Mouse (Mus musculus): Measurements from ENCODE around the gene Frem1. TPM values are rescaled to one million over a fixed set of nuclear protein-coding genes. Genes with fewer than 3 reads are reported as not detected.

Frem1 gene
- 16.0 and 17.0 TPM in 2 replicates for polyA plus RNA-seq (2014; fragmentation: Nextera tagmentation; extraction: Ambion mirVana)

GRCm38 (mm10) chr4:83051634-83052577 lies at the start of gene Frem1:
TSS of gene Frem1 (minus strand) at chr4:83052339.
- H3K27ac ChIP-seq (replicated peaks; ENCODE audit: low read depth, low read length) = peak within 1 kb of the TSS; percentile 79
- H3K27me3 ChIP-seq (replicated peaks; ENCODE audit: control insufficient read depth, insufficient read depth, low read length) = no peaks in the 10 kb centered on the region
- peak within 1 kb of the TSS; percentile 59 for H3K9ac ChIP-seq (ENCODE audit: low read depth, low read length)
- H3K4me2 ChIP-seq (ENCODE audit: low read depth, low read length) = peak within 1 kb of the TSS; percentile 49
- ATAC-seq (ENCODE audit: low read depth) (peak; percentile 89), DNase-seq (ENCODE audit: low spot score) (peak; percentile 92)
- H3K4me1 ChIP-seq (ENCODE audit: control insufficient read depth, insufficient read depth, low read length) = peaks cover 35% of the 10 kb centered on the region
- 2% methylated on average over 24 of the region's 24 CpGs for WGBS
- H3K4me3 ChIP-seq (ENCODE audit: low read depth, low read length) = peak within 1 kb of the TSS; percentile 39
- H3K9me3 ChIP-seq (ENCODE audit: control insufficient read depth, low read length) = no peaks in the 10 kb centered on the region
- H3K36me3 ChIP-seq (ENCODE audit: control insufficient read depth, insufficient read depth, low read length) = no peaks in the 10 kb centered on the region

- Histone ChIP-seq H3K27me3 (replicated peaks; ENCODE audit: control insufficient read depth, insufficient read depth, low read length) (no peaks in the 10 kb centered on the region), H3K9ac (ENCODE audit: low read depth, low read length) (no peak overlapping the region), H3K9me3 (ENCODE audit: control insufficient read depth, low read length) (no peaks in the 10 kb centered on the region), H3K27ac (replicated peaks; ENCODE audit: low read depth, low read length) (no peak overlapping the region), H3K4me2 (ENCODE audit: low read depth, low read length) (no peak overlapping the region), H3K4me1 (ENCODE audit: control insufficient read depth, insufficient read depth, low read length) (peaks cover 7% of the 10 kb centered on the region; the same call in 1 of the 2 replicates), H3K36me3 (ENCODE audit: control insufficient read depth, insufficient read depth, low read length) (no peaks in the 10 kb centered on the region), H3K4me3 (ENCODE audit: low read depth, low read length) (no peak overlapping the region)
- DNase-seq (ENCODE audit: low spot score) (no peak), ATAC-seq (ENCODE audit: low read depth) (no peak)
- WGBS = 82% methylated on average over 7 of the region's 7 CpGs
These were observed 46.9 kb upstream of the Frem1 start for GRCm38 (mm10) chr4:83099025-83099424.

- Histone ChIP-seq H3K9ac (ENCODE audit: low read depth, low read length) (no peak overlapping the region), H3K4me2 (ENCODE audit: low read depth, low read length) (no peak overlapping the region), H3K4me3 (ENCODE audit: low read depth, low read length) (no peak overlapping the region), H3K4me1 (ENCODE audit: control insufficient read depth, insufficient read depth, low read length) (no peaks in the 10 kb centered on the region; the same call in 1 of the 2 replicates), H3K9me3 (ENCODE audit: control insufficient read depth, low read length) (no peaks in the 10 kb centered on the region), H3K27ac (replicated peaks; ENCODE audit: low read depth, low read length) (no peak overlapping the region), H3K27me3 (replicated peaks; ENCODE audit: control insufficient read depth, insufficient read depth, low read length) (no peaks in the 10 kb centered on the region), H3K36me3 (ENCODE audit: control insufficient read depth, insufficient read depth, low read length) (no peaks in the 10 kb centered on the region)
- ATAC-seq (ENCODE audit: low read depth) (no peak), DNase-seq (ENCODE audit: low spot score) (no peak)
- WGBS = 67% methylated on average over 2 of the region's 2 CpGs
These were observed 41.8 kb upstream of the Frem1 start for GRCm38 (mm10) chr4:83093941-83094340.

- Histone ChIP-seq H3K9ac (ENCODE audit: low read depth, low read length) (no peak overlapping the region), H3K4me1 (ENCODE audit: control insufficient read depth, insufficient read depth, low read length) (no peaks in the 10 kb centered on the region), H3K27ac (replicated peaks; ENCODE audit: low read depth, low read length) (no peak overlapping the region), H3K9me3 (ENCODE audit: control insufficient read depth, low read length) (no peaks in the 10 kb centered on the region), H3K4me2 (ENCODE audit: low read depth, low read length) (no peak overlapping the region), H3K4me3 (ENCODE audit: low read depth, low read length) (no peak overlapping the region), H3K27me3 (replicated peaks; ENCODE audit: control insufficient read depth, insufficient read depth, low read length) (no peaks in the 10 kb centered on the region), H3K36me3 (ENCODE audit: control insufficient read depth, insufficient read depth, low read length) (no peaks in the 10 kb centered on the region)
- DNase-seq (ENCODE audit: low spot score) (no peak), ATAC-seq (ENCODE audit: low read depth) (no peak)
- 71% methylated on average over 6 of the region's 6 CpGs for WGBS
These were observed 38.7 kb upstream of the Frem1 start for GRCm38 (mm10) chr4:83090691-83091448.

GRCm38 (mm10) chr4:83080364-83081174 lies 28.4 kb upstream of the Frem1 start:
- Histone ChIP-seq H3K4me2 (ENCODE audit: low read depth, low read length) (peak overlapping the region; percentile 13), H3K4me3 (ENCODE audit: low read depth, low read length) (no peak overlapping the region), H3K27me3 (replicated peaks; ENCODE audit: control insufficient read depth, insufficient read depth, low read length) (no peaks in the 10 kb centered on the region), H3K9ac (ENCODE audit: low read depth, low read length) (no peak overlapping the region), H3K4me1 (ENCODE audit: control insufficient read depth, insufficient read depth, low read length) (peaks cover 12% of the 10 kb centered on the region), H3K27ac (replicated peaks; ENCODE audit: low read depth, low read length) (peak overlapping the region; percentile 36), H3K9me3 (ENCODE audit: control insufficient read depth, low read length) (no peaks in the 10 kb centered on the region), H3K36me3 (ENCODE audit: control insufficient read depth, insufficient read depth, low read length) (no peaks in the 10 kb centered on the region)
- 20% methylated on average over 13 of the region's 13 CpGs for WGBS
- peak; percentile 68; the same call in 1 of the 2 replicates for ATAC-seq (ENCODE audit: low read depth)
- peak; percentile 72 for DNase-seq (ENCODE audit: low spot score)

- Histone ChIP-seq H3K4me1 (ENCODE audit: control insufficient read depth, insufficient read depth, low read length) (peaks cover 7% of the 10 kb centered on the region), H3K4me2 (ENCODE audit: low read depth, low read length) (no peak overlapping the region), H3K4me3 (ENCODE audit: low read depth, low read length) (no peak overlapping the region), H3K27me3 (replicated peaks; ENCODE audit: control insufficient read depth, insufficient read depth, low read length) (no peaks in the 10 kb centered on the region), H3K9ac (ENCODE audit: low read depth, low read length) (no peak overlapping the region), H3K36me3 (ENCODE audit: control insufficient read depth, insufficient read depth, low read length) (no peaks in the 10 kb centered on the region), H3K9me3 (ENCODE audit: control insufficient read depth, low read length) (no peaks in the 10 kb centered on the region), H3K27ac (replicated peaks; ENCODE audit: low read depth, low read length) (0 out of 2 replicates have a peak overlapping the region, but pooled peaks have one; percentile 28)
- DNase-seq (ENCODE audit: low spot score) (peak; percentile 67), ATAC-seq (ENCODE audit: low read depth) (no peak)
- WGBS = 14% methylated on average over 6 of the region's 6 CpGs
These were observed 12.1 kb upstream of the Frem1 start for GRCm38 (mm10) chr4:83064191-83064590.

GRCm38 (mm10) chr4:83061564-83061963 lies 9.4 kb upstream of the Frem1 start:
- no peak for ATAC-seq (ENCODE audit: low read depth)
- H3K36me3 ChIP-seq (ENCODE audit: control insufficient read depth, insufficient read depth, low read length) = no peaks in the 10 kb centered on the region
- DNase-seq (ENCODE audit: low spot score) = no peak
- H3K4me1 ChIP-seq (ENCODE audit: control insufficient read depth, insufficient read depth, low read length) = peaks cover 9% of the 10 kb centered on the region
- H3K27me3 ChIP-seq (replicated peaks; ENCODE audit: control insufficient read depth, insufficient read depth, low read length) = no peaks in the 10 kb centered on the region
- H3K4me3 ChIP-seq (ENCODE audit: low read depth, low read length) = no peak overlapping the region
- 77% methylated on average over 2 of the region's 2 CpGs for WGBS
- no peaks in the 10 kb centered on the region for H3K9me3 ChIP-seq (ENCODE audit: control insufficient read depth, low read length)
- H3K9ac ChIP-seq (ENCODE audit: low read depth, low read length) = no peak overlapping the region
- no peak overlapping the region for H3K27ac ChIP-seq (replicated peaks; ENCODE audit: low read depth, low read length)
- no peak overlapping the region for H3K4me2 ChIP-seq (ENCODE audit: low read depth, low read length)

- H3K9me3 ChIP-seq (ENCODE audit: control insufficient read depth, low read length) = no peaks in the 10 kb centered on the region
- H3K27me3 ChIP-seq (replicated peaks; ENCODE audit: control insufficient read depth, insufficient read depth, low read length) = no peaks in the 10 kb centered on the region
- no peak for ATAC-seq (ENCODE audit: low read depth)
- H3K4me3 ChIP-seq (ENCODE audit: low read depth, low read length) = no peak overlapping the region
- H3K4me1 ChIP-seq (ENCODE audit: control insufficient read depth, insufficient read depth, low read length) = peaks cover 3% of the 10 kb centered on the region; the same call in 1 of the 2 replicates
- no peak overlapping the region for H3K9ac ChIP-seq (ENCODE audit: low read depth, low read length)
- DNase-seq (ENCODE audit: low spot score) = no peak
- 80% methylated on average over 2 of the region's 2 CpGs for WGBS
- H3K4me2 ChIP-seq (ENCODE audit: low read depth, low read length) = no peak overlapping the region
- no peak overlapping the region for H3K27ac ChIP-seq (replicated peaks; ENCODE audit: low read depth, low read length)
- no peaks in the 10 kb centered on the region for H3K36me3 ChIP-seq (ENCODE audit: control insufficient read depth, insufficient read depth, low read length)
These were observed 6.5 kb upstream of the Frem1 start for GRCm38 (mm10) chr4:83058617-83059016.
